Mouse (Mus musculus) kidney, embryonic 15.5 days (tissue): Measurements from ENCODE around the gene Flt4. TPM values are rescaled to one million over a fixed set of nuclear protein-coding genes. Genes with fewer than 3 reads are reported as not detected.
"Not testable (repeated sequence)": the region's sequence is repeated elsewhere in the genome, so short reads cannot be mapped to it uniquely, and the experiment has no call there.

ENCODE experiments used
- ATAC-seq: fragments of 200-750 bp; cut with Nextera tagmentation; replicated peaks from 2 replicates; pipeline ENCODE4 v1.8.0; 2017; ENCODE audit warnings: moderate TSS enrichment; ENCODE audit not compliant: low FRiP score
- H3K27ac ChIP-seq: fragments of 300-500 bp; sonication (generic); 2 replicates; pipeline ENCODE4 v1.5.1; 2015; ENCODE audit warnings: mild to moderate bottlenecking, inconsistent platforms
- H3K27me3 ChIP-seq: fragments of 300-500 bp; sonication (generic); 2 replicates; pipeline ENCODE4 v1.6.1; 2015; ENCODE audit warnings: inconsistent platforms
- H3K36me3 ChIP-seq: fragments of 300-500 bp; sonication (generic); 2 replicates; pipeline ENCODE4 v1.6.1; 2015; ENCODE audit warnings: inconsistent platforms
- H3K4me1 ChIP-seq: fragments of 300-500 bp; sonication (generic); 2 replicates; pipeline ENCODE4 v1.6.1; 2015; ENCODE audit warnings: inconsistent platforms
- H3K4me2 ChIP-seq: fragments of 300-500 bp; sonication (generic); 2 replicates; pipeline ENCODE4 v1.6.1; 2015; ENCODE audit warnings: moderate library complexity, mild to moderate bottlenecking, inconsistent platforms
- H3K4me3 ChIP-seq: fragments of 300-500 bp; sonication (generic); replicated peaks from 2 replicates; pipeline ENCODE4 v1.5.1; 2015; ENCODE audit warnings: mild to moderate bottlenecking, inconsistent platforms
- H3K9ac ChIP-seq: fragments of 300-500 bp; sonication (generic); 2 replicates; pipeline ENCODE4 v1.6.1; 2015; ENCODE audit warnings: mild to moderate bottlenecking, inconsistent platforms
- H3K9me3 ChIP-seq: fragments of 300-500 bp; sonication (generic); replicated peaks from 2 replicates; pipeline ENCODE4 v1.6.1; 2016; ENCODE audit warnings: inconsistent platforms
- WGBS: fragments of 180-500 bp; shearing (Covaris S2); methylation state at CpG from one replicate; pipeline ENCODE4 v1.1.7; 2015; ENCODE audit warnings: mixed read lengths; 5-methylcytosine and 5-hydroxymethylcytosine counted together
- polyA plus RNA-seq: library from polyadenylated mRNA; unstranded; fragments of >200 nt; fragmentation: Nextera tagmentation; extraction: Ambion mirVana; gene quantifications from 2 replicates; pipeline ENCODE4 v1.2.1, GENCODE M21; 2015

Flt4 gene
- 8.3 and 10.1 TPM in 2 replicates for polyA plus RNA-seq

GRCm38 (mm10) chr11:49608938-49609867, at the start of gene Flt4:
Gene Flt4 (plus strand): TSS chr11:49609263.
- H3K27ac ChIP-seq, H3K9me3 ChIP-seq, H3K36me3 ChIP-seq: not testable (repeated sequence)
- Histone ChIP-seq H3K4me2 (peak within 1 kb of the TSS; percentile 88), H3K4me1 (peaks cover 17% of the 10 kb centered on the region), H3K9ac (peak within 1 kb of the TSS; percentile 49), H3K27me3 (peaks cover 49% of the 10 kb centered on the region), H3K4me3 (peak within 1 kb of the TSS; percentile 55)
- peak; percentile 93 for ATAC-seq
- 5% methylated on average over 55 of the region's 61 CpGs for WGBS

- not testable (repeated sequence) for ATAC-seq, H3K4me3 ChIP-seq, H3K27ac ChIP-seq, H3K9me3 ChIP-seq, H3K9ac ChIP-seq, H3K36me3 ChIP-seq, H3K4me2 ChIP-seq, H3K4me1 ChIP-seq, H3K27me3 ChIP-seq
- WGBS: 46% methylated on average over 2 of the region's 2 CpGs
Observed at GRCm38 (mm10) chr11:49575054-49575453, 34.0 kb upstream of the Flt4 start.

- H3K4me2 ChIP-seq, H3K27me3 ChIP-seq, H3K4me1 ChIP-seq, H3K27ac ChIP-seq, H3K9ac ChIP-seq, H3K9me3 ChIP-seq, ATAC-seq, H3K4me3 ChIP-seq, H3K36me3 ChIP-seq: not testable (repeated sequence)
- WGBS: 84% methylated on average over 8 of the region's 8 CpGs
Observed at GRCm38 (mm10) chr11:49580452-49580851, 28.6 kb upstream of the Flt4 start.

GRCm38 (mm10) chr11:49590213-49590612, 18.9 kb upstream of the Flt4 start:
- H3K36me3 ChIP-seq: no peaks in the 10 kb centered on the region
- no peaks in the 10 kb centered on the region for H3K4me1 ChIP-seq
- H3K27me3 ChIP-seq: no peaks in the 10 kb centered on the region
- H3K9me3 ChIP-seq: no peaks in the 10 kb centered on the region
- 90% methylated on average over 19 of the region's 19 CpGs for WGBS
- no peak for ATAC-seq
- no peak overlapping the region for H3K4me3 ChIP-seq
- no peak overlapping the region for H3K27ac ChIP-seq
- H3K9ac ChIP-seq: no peak overlapping the region
- H3K4me2 ChIP-seq: no peak overlapping the region

DNA sequence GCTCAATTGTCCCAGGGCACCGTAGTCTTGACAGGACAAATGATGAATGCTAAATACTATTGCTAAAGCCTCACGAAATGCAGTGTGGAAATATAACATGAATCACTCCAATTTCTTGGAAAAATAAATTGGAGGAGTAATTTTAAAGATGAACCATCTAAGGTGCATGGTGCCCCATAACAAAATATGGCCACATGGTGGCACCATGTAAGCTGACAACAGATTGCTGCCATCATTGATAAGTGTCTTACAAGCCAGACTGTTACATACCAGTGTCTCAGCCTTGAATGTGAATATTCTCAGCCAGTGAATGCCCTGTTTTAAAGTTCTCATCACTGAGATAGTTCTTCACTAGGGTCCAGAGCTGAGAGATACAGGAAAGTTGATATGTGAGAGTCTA, 11.9 kb upstream of the Flt4 start:
- H3K4me3 ChIP-seq, H3K36me3 ChIP-seq, H3K27me3 ChIP-seq, H3K4me2 ChIP-seq, H3K9ac ChIP-seq, ATAC-seq, H3K27ac ChIP-seq, H3K4me1 ChIP-seq, H3K9me3 ChIP-seq: not testable (repeated sequence)
- 80% methylated on average over 2 of the region's 2 CpGs for WGBS

- not testable (repeated sequence) for H3K9me3 ChIP-seq, H3K36me3 ChIP-seq, H3K9ac ChIP-seq, H3K4me3 ChIP-seq, ATAC-seq, H3K27ac ChIP-seq, H3K4me2 ChIP-seq
- H3K27me3 ChIP-seq: peaks cover 45% of the 10 kb centered on the region
- 83% methylated on average over 5 of the region's 5 CpGs for WGBS
- H3K4me1 ChIP-seq: peaks cover 15% of the 10 kb centered on the region
Observed at GRCm38 (mm10) chr11:49608306-49608705, 757 bp upstream of the Flt4 start.

GRCm38 (mm10) chr11:49609868-49610824, 1.1 kb downstream of the Flt4 start:
- Histone ChIP-seq H3K4me1 (peaks cover 17% of the 10 kb centered on the region), H3K9ac (peak overlapping the region; percentile 49), H3K27me3 (peaks cover 53% of the 10 kb centered on the region), H3K4me3 (peak overlapping the region; percentile 55), H3K4me2 (peak overlapping the region; percentile 88)
- H3K36me3 ChIP-seq, H3K9me3 ChIP-seq, H3K27ac ChIP-seq: not testable (repeated sequence)
- peak; percentile 47; the same call in 1 of the 2 replicates for ATAC-seq
- WGBS: 1% methylated on average over 52 of the region's 52 CpGs

- H3K4me2 ChIP-seq: peak overlapping the region; percentile 88
Observed at GRCm38 (mm10) chr11:49611349-49611748, 2.3 kb downstream of the Flt4 start.

DNA sequence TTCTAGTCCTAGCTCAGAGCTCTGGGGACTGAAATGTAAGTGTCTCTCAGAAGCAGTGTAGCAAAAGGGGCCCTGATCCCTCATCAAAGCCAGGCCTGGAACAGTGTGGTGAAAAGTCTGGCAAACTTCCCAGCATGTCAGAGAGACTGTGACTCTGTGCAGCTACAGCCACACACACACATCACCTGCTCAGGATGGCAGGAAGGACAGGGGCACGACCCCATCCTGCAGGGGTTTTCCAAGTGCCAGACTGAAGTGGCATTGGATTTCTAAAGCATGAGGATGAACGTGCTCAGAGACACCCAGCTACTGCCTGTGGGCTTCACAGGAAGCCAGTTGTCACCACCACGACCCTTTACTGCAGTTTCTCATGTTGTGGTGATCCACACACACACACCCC, 3.1 kb downstream of the Flt4 start:
- H3K36me3 ChIP-seq: no peaks in the 10 kb centered on the region
- H3K4me2 ChIP-seq: no peak overlapping the region
- H3K27ac ChIP-seq: no peak overlapping the region
- 35% methylated on average over 3 of the region's 3 CpGs for WGBS
- peaks cover 46% of the 10 kb centered on the region for H3K27me3 ChIP-seq
- H3K9me3 ChIP-seq: no peaks in the 10 kb centered on the region
- no peak for ATAC-seq
- no peak overlapping the region for H3K9ac ChIP-seq
- H3K4me3 ChIP-seq: no peak overlapping the region
- H3K4me1 ChIP-seq: peaks cover 17% of the 10 kb centered on the region

More at GRCm38 (mm10) chr11:49611349-49611748, 2.3 kb downstream of the Flt4 start:
- H3K27ac ChIP-seq, H3K9me3 ChIP-seq, H3K9ac ChIP-seq, H3K36me3 ChIP-seq, ATAC-seq: not testable (repeated sequence)
- peaks cover 53% of the 10 kb centered on the region for H3K27me3 ChIP-seq
- H3K4me1 ChIP-seq: peaks cover 17% of the 10 kb centered on the region
- WGBS: 8% methylated on average over 3 of the region's 3 CpGs
- peak overlapping the region; percentile 55 for H3K4me3 ChIP-seq

GRCm38 (mm10) chr11:49613349-49613748, 4.3 kb downstream of the Flt4 start:
- WGBS: 4% methylated on average over 10 of the region's 10 CpGs

DNA sequence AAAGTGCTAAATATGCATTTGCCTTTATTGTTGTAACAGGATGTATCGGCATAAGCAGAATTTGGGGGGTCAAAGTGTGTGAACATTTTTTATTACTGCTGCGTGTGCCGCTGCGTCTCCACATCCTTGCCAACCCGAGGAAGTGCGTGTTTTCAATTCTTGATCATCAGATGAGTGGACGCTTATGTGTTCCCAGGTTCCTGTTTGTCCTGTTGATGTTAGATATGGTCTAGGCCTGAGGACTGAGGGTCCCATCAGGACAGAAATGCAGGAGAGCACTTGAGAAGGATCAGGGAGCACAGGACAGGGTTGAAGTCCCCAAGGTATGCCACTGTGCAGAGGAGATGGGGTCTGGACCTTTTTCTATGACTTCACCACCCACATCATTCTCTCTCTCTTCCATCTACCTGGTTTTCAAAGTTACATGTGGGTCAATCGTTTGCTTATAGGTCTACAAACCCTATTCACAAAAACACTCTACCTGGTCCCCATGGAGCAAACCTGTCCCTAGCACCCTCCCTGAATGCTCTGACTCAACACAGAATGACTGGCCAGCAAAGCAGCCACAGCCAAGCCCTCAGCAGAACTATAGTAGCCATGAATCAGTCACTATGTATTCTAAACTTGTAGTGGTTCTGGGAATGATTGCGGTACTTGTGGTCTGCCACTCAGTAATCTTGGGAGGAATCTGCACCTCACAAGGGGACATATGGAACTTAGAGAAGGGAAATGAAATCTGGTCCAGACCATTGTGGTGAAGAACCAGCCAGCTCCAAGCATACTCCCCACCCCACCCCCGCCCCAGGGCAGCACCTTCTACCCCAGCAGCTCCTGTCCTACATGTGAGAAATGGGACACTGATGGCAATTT, 7.0 kb downstream of the Flt4 start:
- Histone ChIP-seq H3K4me2 (no peak overlapping the region), H3K4me3 (no peak overlapping the region), H3K36me3 (no peaks in the 10 kb centered on the region), H3K27ac (no peak overlapping the region), H3K9me3 (no peaks in the 10 kb centered on the region), H3K9ac (no peak overlapping the region), H3K27me3 (peaks cover 24% of the 10 kb centered on the region), H3K4me1 (peaks cover 7% of the 10 kb centered on the region; the same call in 1 of the 2 replicates)
- ATAC-seq: no peak
- 85% methylated on average over 10 of the region's 10 CpGs for WGBS

More at GRCm38 (mm10) chr11:49613349-49613748, 4.3 kb downstream of the Flt4 start:
- ATAC-seq: peak; percentile 45; the same call in 1 of the 2 replicates
- Histone ChIP-seq H3K4me3 (no peak overlapping the region), H3K36me3 (no peaks in the 10 kb centered on the region), H3K9ac (no peak overlapping the region), H3K27me3 (peaks cover 35% of the 10 kb centered on the region), H3K4me2 (peak overlapping the region; percentile 40), H3K9me3 (no peaks in the 10 kb centered on the region), H3K27ac (no peak overlapping the region), H3K4me1 (peaks cover 17% of the 10 kb centered on the region)
